Mouse (Mus musculus) midbrain, embryonic 15.5 days (tissue): ENCODE measurements around the gene Zfp740. TPM values are rescaled to one million over a fixed set of nuclear protein-coding genes. Genes with fewer than 3 reads are reported as not detected.

Experiments used
- ATAC-seq: fragments of 200-750 bp; cut with Nextera tagmentation; replicated peaks from 2 replicates; pipeline ENCODE4 v1.8.0; 2017; ENCODE audit warnings: moderate TSS enrichment
- H3K27ac ChIP-seq: fragments of 300-500 bp; sonication (generic); 2 replicates; pipeline ENCODE4 v1.5.1; 2015; ENCODE audit warnings: mild to moderate bottlenecking, inconsistent platforms
- H3K27me3 ChIP-seq: fragments of 300-500 bp; sonication (generic); replicated peaks from 2 replicates; pipeline ENCODE4 v1.6.1; 2015; ENCODE audit warnings: inconsistent platforms
- H3K36me3 ChIP-seq: fragments of 300-500 bp; sonication (generic); replicated peaks from 2 replicates; pipeline ENCODE4 v1.6.1; 2015; ENCODE audit warnings: inconsistent platforms
- H3K4me1 ChIP-seq: fragments of 300-500 bp; sonication (generic); 2 replicates; pipeline ENCODE4 v1.6.1; 2015; ENCODE audit warnings: inconsistent platforms
- H3K4me2 ChIP-seq: fragments of 300-500 bp; sonication (generic); 2 replicates; pipeline ENCODE4 v1.6.1; 2015; ENCODE audit warnings: inconsistent platforms, mild to moderate bottlenecking, moderate library complexity
- H3K4me3 ChIP-seq: fragments of 300-500 bp; sonication (generic); 2 replicates; pipeline ENCODE4 v1.5.1; 2015; ENCODE audit warnings: mild to moderate bottlenecking, inconsistent platforms
- H3K9ac ChIP-seq: fragments of 300-500 bp; sonication (generic); 2 replicates; pipeline ENCODE4 v1.6.1; 2015; ENCODE audit warnings: mild to moderate bottlenecking, inconsistent platforms
- H3K9me3 ChIP-seq: fragments of 300-500 bp; sonication (generic); 2 replicates; pipeline ENCODE4 v1.6.1; 2016; ENCODE audit warnings: inconsistent platforms
- WGBS: fragments of 180-500 bp; shearing (Covaris S2); methylation state at CpG from one replicate; pipeline ENCODE4 v1.1.7; 2015; ENCODE audit warnings: mixed read lengths; 5-methylcytosine and 5-hydroxymethylcytosine counted together
- polyA plus RNA-seq: library from polyadenylated mRNA; unstranded; fragments of >200 nt; fragmentation: Nextera tagmentation; extraction: Ambion mirVana; gene quantifications from 2 replicates; pipeline ENCODE4 v1.2.1, GENCODE M21; 2015

The Zfp740 gene
- polyA plus RNA-seq, 1 experiment from 2014 or later = 64.2 TPM

DNA sequence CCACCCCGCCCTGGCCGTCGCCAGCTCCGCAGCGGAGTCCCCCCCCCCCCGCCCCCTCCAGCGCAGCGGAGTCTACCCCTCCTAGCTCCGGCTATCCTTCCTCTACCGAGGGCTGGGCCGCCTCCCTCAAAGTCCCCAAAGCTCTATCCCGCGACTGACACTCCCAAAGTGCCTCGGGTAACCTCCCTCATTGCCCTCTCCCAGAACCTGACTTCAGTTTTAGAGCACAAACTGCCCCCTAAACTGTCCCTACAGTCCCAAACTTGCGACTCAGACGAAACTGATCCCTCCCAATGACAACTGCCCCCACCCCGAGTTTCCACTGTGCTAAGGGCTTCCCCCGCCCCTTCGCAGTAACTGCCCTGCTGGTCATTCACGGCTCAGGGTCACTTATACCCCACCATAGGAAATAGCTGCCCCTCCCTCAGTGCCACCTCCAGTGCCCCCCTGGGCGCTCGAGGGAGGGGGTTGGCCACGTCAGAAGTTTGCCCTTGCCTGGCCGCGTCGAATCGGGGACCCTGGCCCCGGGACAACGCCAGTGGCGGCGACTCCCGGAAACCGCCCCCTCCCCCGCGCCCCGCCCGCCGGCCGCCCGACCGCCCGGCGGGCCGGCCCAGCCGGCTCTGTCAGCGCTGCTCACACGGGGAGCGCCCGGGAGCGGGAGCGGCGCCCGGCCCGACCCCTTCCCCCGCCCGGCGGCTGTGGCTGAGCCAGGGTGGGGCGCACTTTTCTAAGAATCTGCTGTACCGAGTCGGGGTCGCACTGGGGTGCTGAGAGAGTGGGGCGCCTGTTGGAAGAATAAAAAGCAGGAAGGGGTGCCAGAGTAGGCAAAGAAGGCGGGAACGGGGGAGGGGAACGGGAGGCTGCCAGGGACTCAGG, 44.4 kb downstream of the Zfp740 start:
- peak overlapping the region; percentile 77 for H3K27ac ChIP-seq
- peak; percentile 37; the same call in 1 of the 2 replicates for ATAC-seq
- no peaks in the 10 kb centered on the region for H3K9me3 ChIP-seq
- peaks cover 36% of the 10 kb centered on the region for H3K4me1 ChIP-seq
- WGBS = 1% methylated on average over 56 of the region's 65 CpGs
- peak overlapping the region; percentile 61 for H3K4me3 ChIP-seq
- peak overlapping the region; percentile 43 for H3K9ac ChIP-seq
- peak overlapping the region; percentile 99 for H3K4me2 ChIP-seq
- H3K36me3 ChIP-seq = no peaks in the 10 kb centered on the region
- H3K27me3 ChIP-seq = peaks cover 65% of the 10 kb centered on the region

DNA sequence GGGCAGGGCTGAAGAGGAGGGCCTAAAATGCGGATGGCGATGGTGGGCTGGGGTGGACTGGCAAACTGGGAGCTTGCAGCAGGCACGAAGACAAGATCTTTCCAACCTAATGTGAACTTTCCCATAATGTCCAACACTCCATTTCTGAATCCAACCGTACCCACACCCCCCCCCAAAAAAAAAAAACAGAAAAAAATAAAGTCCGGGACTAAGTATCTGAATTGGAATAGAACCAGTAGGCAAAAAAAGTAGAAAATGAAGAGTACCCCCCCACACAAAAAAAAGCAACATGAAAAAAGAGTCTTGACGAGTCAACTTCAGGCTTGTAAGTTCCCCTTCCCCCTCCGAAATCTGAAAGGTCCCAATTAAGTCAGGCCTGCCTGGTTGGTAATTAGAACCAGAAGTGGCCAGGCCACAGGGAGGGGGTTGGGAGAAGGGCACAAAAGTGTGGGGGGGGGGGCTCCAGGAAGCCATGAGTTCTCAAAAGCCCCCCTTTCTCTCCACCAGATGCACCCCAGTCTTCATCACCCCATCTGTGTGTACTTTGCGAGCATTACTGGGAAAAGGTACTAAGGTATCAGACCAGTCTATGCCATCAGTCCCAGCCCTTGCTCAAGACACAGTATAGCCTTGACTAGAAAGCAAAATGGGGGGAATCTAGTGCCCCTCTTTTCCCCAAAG, 45.2 kb downstream of the Zfp740 start:
- Histone ChIP-seq H3K9me3 (no peaks in the 10 kb centered on the region), H3K36me3 (no peaks in the 10 kb centered on the region), H3K4me3 (peak overlapping the region; percentile 61), H3K4me1 (peaks cover 35% of the 10 kb centered on the region), H3K27me3 (peaks cover 57% of the 10 kb centered on the region), H3K27ac (peak overlapping the region; percentile 77), H3K4me2 (peak overlapping the region; percentile 99), H3K9ac (0 out of 2 replicates have a peak overlapping the region, but pooled peaks have one; percentile 43)
- ATAC-seq = no peak
- 7% methylated on average over 8 of the region's 8 CpGs for WGBS

DNA sequence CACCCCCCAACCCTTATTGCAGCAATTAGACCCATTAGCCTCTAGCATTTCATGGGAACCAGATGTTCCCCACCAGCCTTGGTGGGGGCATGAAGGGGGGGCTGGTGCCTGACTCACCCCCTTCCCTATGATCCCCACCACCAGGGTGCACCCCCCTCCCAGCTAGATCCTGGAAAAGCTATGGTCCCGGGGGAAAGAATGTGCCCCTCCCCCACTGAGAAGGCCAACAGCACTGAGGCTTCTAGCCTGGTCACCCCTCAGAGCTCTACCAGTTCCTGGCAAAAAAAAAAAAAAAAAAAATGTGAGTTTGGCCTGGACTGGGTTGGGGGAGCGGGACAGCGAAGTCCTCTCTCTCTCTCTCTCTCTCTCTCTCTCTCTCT, 45.8 kb downstream of the Zfp740 start:
- peaks cover 52% of the 10 kb centered on the region for H3K27me3 ChIP-seq
- H3K4me3 ChIP-seq = no peak overlapping the region
- H3K36me3 ChIP-seq = no peaks in the 10 kb centered on the region
- no peak overlapping the region for H3K9ac ChIP-seq
- 0% methylated on average over 1 of the region's 3 CpGs for WGBS
- H3K4me2 ChIP-seq = peak overlapping the region; percentile 99; the same call in 1 of the 2 replicates
- H3K9me3 ChIP-seq = no peaks in the 10 kb centered on the region
- H3K27ac ChIP-seq = 0 out of 2 replicates have a peak overlapping the region, but pooled peaks have one; percentile 8
- ATAC-seq = no peak
- H3K4me1 ChIP-seq = peaks cover 30% of the 10 kb centered on the region

DNA sequence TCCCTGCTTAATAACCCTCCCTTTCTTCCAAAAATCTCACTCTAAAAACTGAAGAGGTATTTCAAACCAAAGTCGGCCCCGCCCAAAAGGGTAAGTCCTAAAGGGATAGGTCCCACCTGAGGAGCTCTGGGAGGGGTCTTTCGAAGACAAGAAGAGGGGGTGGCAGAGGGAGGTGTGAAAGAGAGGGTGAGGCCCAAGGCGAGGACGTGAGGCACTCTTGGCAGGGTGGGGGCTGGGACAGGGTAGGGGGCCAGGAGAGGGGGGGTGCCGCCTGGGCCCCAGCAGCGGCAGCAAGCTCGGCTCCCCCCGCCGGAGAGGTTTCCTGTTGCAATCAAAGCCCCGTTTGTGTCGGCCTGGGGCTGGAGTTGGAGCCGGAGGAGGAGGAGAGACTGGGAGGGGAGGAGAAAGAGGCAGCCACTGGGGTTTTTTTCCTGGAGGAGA, 46.2 kb downstream of the Zfp740 start:
- Histone ChIP-seq H3K27ac (no peak overlapping the region), H3K4me1 (peaks cover 30% of the 10 kb centered on the region), H3K9ac (no peak overlapping the region), H3K36me3 (no peaks in the 10 kb centered on the region), H3K4me2 (peak overlapping the region; percentile 8; the same call in 1 of the 2 replicates), H3K4me3 (no peak overlapping the region), H3K9me3 (no peaks in the 10 kb centered on the region), H3K27me3 (peaks cover 47% of the 10 kb centered on the region)
- 3% methylated on average over 13 of the region's 13 CpGs for whole genome bisulfite sequencing
- ATAC-seq = no peak

DNA sequence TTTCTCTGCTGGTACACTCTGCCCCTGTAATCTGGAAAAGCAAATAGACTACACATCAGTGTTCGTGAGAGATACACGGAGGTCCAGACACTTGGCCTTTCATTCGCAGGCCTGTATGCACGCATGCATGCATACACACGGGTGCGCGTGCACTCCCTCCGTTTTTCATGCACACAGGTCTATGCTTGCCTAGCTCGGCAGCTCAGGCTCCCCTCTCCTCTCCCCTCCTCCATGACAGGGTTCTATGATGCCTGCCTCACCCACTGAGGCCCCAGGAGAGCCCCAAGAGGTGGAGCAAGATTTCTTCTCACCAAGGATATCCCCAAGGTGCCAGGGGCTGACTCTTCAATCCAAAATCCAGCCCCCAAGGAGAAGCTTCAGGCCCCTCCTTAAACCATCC, 46.9 kb downstream of the Zfp740 start:
- Histone ChIP-seq H3K27ac (no peak overlapping the region), H3K27me3 (peaks cover 41% of the 10 kb centered on the region), H3K4me3 (no peak overlapping the region), H3K9ac (no peak overlapping the region), H3K4me1 (peaks cover 26% of the 10 kb centered on the region), H3K36me3 (no peaks in the 10 kb centered on the region), H3K4me2 (no peak overlapping the region), H3K9me3 (no peaks in the 10 kb centered on the region)
- no peak for ATAC-seq
- 52% methylated on average over 9 of the region's 9 CpGs for WGBS

DNA sequence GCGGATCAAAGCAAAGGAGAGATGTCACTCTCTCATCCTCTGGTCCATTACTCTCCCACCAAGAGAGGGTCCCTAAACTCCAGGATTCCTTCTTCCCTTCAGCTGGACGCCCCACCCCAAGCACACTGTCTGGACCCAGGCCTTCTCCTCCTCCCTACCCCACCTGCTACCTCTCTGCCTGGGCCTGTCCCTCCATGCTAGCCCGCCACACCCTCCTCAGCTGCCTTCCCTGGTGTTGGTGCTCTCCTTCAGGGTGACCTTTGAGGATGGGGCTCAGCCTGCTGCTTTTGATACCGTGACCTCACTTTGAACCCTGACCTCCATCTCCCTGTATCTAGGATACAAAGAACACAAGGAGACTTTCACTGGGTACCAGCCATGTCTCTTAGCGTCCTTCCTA, 47.5 kb downstream of the Zfp740 start:
- Histone ChIP-seq H3K27me3 (peaks cover 40% of the 10 kb centered on the region), H3K36me3 (no peaks in the 10 kb centered on the region), H3K9me3 (no peaks in the 10 kb centered on the region), H3K4me3 (no peak overlapping the region), H3K9ac (no peak overlapping the region), H3K27ac (no peak overlapping the region), H3K4me2 (no peak overlapping the region), H3K4me1 (peaks cover 21% of the 10 kb centered on the region)
- 56% methylated on average over 5 of the region's 5 CpGs for WGBS
- ATAC-seq = no peak

DNA sequence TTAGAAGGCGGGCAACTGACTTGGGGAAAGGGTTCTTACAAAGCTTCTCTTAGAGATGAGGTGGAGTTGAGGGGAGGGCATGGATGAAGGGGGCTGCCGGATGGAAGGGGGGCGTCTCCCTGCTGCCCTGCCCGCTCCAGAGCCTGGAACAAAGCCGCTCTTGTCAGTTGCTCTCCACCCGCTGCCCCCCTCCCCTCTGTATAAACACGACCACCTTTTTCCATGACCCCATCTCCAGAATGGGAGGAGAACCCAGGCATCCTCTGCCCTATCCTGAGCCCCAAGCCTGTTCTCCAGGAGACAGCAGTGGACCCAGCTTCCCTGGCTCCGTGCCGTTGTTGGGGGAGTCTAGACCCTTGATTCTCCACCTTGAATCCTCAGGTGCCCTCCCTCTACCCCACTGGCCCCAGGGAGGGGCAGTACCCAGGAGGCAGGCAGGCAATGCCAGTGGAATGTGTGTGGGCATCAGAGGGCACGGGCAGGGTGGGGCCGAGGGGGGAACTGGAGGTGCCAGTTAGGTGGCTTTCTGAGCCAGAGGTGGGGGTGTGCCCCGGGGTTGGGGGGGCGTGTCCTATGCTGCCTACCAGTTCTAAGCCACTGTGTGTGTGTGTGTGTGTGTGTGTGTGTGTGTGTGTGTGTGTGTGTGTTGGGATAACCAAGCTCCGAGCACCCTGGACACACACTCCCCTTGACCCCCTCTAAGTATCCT, 52.7 kb downstream of the Zfp740 start:
- no peak overlapping the region for H3K27ac ChIP-seq
- H3K9me3 ChIP-seq = no peaks in the 10 kb centered on the region
- no peak for ATAC-seq
- H3K36me3 ChIP-seq = no peaks in the 10 kb centered on the region
- peaks cover 19% of the 10 kb centered on the region for H3K4me1 ChIP-seq
- H3K27me3 ChIP-seq = peaks cover 43% of the 10 kb centered on the region
- H3K4me2 ChIP-seq = no peak overlapping the region
- H3K9ac ChIP-seq = no peak overlapping the region
- 46% methylated on average over 14 of the region's 14 CpGs for WGBS
- no peak overlapping the region for H3K4me3 ChIP-seq

DNA sequence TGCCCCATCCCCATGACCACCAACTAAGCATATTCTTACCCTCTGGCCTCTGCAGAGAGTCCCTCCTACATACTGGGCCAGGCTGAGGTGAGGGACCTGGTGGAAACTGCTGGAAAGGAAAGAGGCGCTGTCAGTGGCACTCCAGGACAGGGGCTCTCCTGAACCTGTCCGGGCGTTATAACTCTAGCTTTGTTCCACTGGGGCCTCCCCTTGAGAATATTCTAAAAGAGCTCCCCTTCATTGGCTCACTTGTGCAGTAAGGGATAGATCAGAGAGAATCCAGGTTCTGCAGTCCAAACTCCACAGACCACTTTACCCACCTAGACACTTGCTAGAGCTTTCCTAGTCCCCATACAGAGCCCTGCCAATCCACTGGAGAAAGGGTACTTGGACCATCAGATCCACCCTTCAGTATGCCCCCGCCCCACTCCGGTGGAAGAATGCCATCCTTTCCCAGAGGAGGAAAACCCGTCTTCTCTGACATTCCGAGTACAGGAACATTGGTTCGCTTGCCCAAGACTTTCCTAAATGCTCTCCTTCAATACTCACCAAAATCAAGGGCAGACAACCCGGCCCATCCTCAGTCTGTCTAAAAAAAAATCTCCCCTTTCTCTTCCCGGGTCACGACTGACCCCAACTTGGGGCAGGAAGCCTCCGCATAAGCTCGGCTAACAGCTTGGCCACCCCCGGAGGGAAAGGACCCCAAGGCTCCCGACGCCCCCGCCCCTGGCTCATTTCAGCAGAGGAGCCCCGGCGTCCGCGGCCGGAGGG, 53.6 kb downstream of the Zfp740 start:
- no peaks in the 10 kb centered on the region for H3K36me3 ChIP-seq
- peak overlapping the region; percentile 90 for H3K4me2 ChIP-seq
- H3K4me3 ChIP-seq = peak overlapping the region; percentile 51
- H3K4me1 ChIP-seq = peaks cover 19% of the 10 kb centered on the region
- peak overlapping the region; percentile 37 for H3K9ac ChIP-seq
- 7% methylated on average over 22 of the region's 22 CpGs for WGBS
- no peaks in the 10 kb centered on the region for H3K9me3 ChIP-seq
- ATAC-seq = no peak
- H3K27me3 ChIP-seq = peaks cover 34% of the 10 kb centered on the region
- H3K27ac ChIP-seq = no peak overlapping the region

DNA sequence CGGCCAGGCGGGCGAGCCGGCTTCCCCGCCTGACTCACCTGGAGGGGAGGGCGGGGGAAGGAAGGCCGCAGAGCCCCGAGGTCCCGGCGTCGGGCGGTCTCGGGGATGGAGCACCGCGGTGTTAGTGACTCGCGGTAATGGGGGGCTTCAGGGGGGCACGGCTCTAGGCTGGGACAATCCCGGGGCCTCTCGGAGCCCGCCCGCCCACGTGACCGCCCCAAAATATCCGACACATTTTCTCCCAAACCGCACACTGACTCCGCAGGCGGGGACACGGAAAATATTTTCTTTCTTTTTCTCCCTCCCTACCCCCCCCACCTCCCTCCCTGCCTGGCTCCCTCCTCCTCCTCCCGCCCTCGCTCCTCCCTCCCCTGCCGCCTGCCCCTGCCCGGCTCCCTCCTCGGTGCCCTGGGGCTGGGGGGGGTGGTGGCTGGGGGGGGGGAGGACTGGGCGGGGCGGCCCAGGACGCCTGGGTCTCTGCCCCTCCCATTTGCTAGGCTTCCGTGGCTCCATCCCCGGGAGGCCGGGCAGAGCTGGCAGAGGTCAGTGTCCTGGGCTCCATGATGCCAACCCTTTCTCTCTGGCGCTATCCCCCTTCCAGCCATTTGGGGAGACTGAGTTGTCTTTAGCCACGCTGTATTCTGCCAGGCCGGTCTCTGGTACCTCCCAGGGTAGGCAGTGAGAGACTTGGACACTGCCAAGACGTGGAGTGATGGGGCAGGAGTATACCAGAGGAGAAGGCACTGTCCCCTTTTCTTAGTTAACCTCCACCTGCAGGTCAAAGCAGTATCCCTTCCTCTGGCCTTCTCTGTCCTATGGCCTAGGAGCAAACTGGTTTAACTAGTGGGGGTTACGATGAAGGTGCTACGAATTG, 54.4 kb downstream of the Zfp740 start, which contains the start of gene Rarg:
Rarg (minus strand) TSS at position 316 of the 874 bp plus-strand sequence.
- Histone ChIP-seq H3K9me3 (no peaks in the 10 kb centered on the region), H3K9ac (peak within 1 kb of the TSS; percentile 37), H3K27me3 (peaks cover 34% of the 10 kb centered on the region), H3K4me2 (peak within 1 kb of the TSS; percentile 90), H3K36me3 (no peaks in the 10 kb centered on the region), H3K4me3 (peak within 1 kb of the TSS; percentile 51), H3K27ac (no peak within 1 kb of the TSS), H3K4me1 (peaks cover 19% of the 10 kb centered on the region)
- peak; percentile 37; the same call in 1 of the 2 replicates for ATAC-seq
- WGBS = under 1% methylated on average over 40 of the region's 46 CpGs

DNA sequence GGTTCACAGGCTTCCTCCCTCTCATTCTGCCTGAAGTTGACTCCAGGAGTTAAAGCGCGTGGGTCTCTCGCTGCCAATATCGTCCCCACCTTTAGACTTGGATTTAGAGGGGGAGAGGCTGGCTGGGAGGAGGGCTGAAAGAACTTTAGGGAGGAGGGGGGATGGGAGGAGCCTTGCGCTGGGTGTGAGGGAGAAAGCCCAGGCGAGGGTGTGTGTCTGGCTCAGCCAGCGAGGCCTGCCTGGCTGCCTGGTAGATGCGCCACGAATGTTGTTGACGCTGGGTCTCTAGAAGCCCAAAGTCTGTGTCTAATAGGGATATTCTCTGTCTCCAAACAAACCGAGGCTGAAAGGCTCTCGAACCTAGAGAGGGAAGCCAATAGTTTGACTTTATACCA, 55.0 kb downstream of the Zfp740 start:
- ATAC-seq = peak; percentile 27; the same call in 1 of the 2 replicates

More for the DNA sequence above, 55.0 kb downstream of the Zfp740 start:
- WGBS = 7% methylated on average over 12 of the region's 12 CpGs
- no peak overlapping the region for H3K27ac ChIP-seq
- H3K4me2 ChIP-seq = peak overlapping the region; percentile 90
- H3K9me3 ChIP-seq = no peaks in the 10 kb centered on the region
- H3K36me3 ChIP-seq = no peaks in the 10 kb centered on the region
- H3K27me3 ChIP-seq = peaks cover 34% of the 10 kb centered on the region
- 0 out of 2 replicates have a peak overlapping the region, but pooled peaks have one; percentile 51 for H3K4me3 ChIP-seq
- no peak overlapping the region for H3K9ac ChIP-seq
- H3K4me1 ChIP-seq = peaks cover 19% of the 10 kb centered on the region
